Mouse (Mus musculus) gastrocnemius, postnatal 10 days (tissue): Measurements from ENCODE around the gene Kcng4. TPM values are rescaled to one million over a fixed set of nuclear protein-coding genes. Genes with fewer than 3 reads are reported as not detected.

Experiments used
- DNase-seq: peaks from one replicate; pipeline ENCODE4 v3.0.0; 2021; ENCODE audit warnings: mixed read lengths
- total RNA-seq, 2 experiments: library from RNA; stranded (reverse); gene quantifications; 2 replicates each; pipeline ENCODE4 v1.2.3; 2021

Kcng4 gene
- total RNA-seq, 2 experiments from 2014 or later: 0.45 to 0.82 TPM

DNA sequence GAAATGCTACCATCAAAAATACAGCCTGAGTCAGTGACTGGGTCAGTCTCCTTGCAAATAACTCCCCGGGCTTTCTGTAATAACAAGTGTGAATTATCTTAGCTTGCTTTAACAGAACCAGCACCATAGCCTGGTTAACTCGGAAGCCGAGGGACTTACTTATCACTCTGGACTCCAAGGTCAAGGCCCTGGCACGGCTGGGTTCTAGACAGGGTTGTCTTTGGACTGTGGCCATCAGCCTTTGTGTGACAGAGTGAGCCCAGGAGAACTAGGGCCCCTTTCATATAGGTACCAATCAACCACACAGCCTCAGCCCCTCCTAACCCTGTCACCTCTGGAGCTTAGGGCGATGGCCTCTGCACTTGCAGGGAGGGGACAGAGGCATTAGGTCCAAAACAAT lies 5.6 kb upstream of the Kcng4 start:
- no peak for DNase-seq

DNA sequence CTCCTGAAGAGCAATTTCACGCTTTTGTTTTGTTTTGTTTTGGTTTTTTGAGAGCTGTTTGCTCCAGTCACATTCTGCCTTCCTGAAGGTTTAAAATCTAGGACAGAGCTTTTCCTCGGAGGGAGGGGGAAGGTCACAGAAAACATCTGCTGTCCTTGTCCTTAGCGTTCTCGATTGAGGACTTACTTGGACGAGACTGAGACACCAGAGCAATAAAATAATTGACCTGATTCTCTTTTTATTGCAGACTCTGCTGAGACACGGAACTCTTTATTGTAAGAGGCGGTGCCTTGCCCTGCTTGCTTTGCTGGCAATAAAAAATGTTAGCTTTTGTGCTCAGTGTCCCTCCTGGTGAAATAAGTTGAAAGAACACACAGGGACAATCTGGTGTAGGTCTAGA lies 4.3 kb upstream of the Kcng4 start:
- DNase-seq: no peak

DNA sequence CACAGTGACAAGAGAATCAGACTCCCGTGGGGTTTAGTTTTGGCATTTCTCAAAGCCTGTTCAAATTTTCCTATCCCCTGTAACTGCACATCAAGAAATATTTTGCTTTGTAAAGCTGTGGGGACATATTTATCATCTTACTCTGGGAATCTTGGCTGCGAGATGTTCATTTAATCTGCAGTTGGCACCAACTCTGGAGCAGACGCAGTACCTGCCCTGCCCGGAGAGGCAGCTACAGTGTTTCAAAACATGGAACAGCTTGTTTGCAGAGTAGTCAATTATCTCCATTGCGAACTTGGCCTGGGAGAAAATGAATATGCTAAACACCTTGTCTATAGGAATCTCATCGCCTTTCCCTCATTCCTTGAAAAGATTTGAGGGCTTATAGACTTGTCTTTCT lies 2.8 kb upstream of the Kcng4 start:
- DNase-seq: no peak

DNA sequence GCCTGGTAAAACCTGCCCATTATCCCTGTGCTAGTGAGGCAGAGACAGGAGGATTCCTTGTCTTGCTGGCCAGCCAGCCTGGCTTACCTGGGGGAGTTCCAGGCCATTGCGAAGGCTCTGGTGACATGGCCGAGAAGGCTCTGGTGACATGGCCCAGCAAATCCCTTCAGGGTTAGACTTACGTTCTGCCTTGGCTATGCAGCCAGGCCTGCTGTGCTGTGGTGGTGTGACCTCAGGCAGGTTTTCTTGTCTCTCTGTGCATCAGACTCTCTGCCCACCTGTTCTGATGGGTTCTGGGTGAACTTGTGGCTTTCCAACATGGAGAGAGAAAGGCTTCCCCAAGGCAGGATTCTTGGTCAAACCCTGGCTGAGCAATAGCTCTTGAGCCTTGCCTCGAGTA lies 1.9 kb upstream of the Kcng4 start:
- no peak for DNase-seq

DNA sequence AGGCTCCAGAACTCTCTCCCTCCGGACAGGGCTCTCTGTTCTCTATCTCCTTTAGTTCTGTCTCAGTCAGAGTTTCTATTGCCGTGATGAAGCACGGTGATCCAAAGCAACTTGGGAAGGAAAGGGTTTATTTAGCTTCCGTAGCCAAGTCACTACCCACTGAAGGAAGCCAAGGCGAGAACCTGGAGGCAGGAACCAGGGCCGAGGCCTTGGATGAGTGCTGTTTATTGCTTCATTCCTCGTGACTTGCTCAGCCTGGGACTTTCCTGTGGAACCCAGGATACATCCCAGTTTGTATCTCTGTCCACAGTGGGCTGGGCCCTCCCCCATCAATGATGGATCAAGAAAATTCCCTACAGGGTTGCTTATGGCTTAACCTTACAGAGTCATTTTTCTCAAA lies 1.3 kb upstream of the Kcng4 start:
- no peak for DNase-seq

DNA sequence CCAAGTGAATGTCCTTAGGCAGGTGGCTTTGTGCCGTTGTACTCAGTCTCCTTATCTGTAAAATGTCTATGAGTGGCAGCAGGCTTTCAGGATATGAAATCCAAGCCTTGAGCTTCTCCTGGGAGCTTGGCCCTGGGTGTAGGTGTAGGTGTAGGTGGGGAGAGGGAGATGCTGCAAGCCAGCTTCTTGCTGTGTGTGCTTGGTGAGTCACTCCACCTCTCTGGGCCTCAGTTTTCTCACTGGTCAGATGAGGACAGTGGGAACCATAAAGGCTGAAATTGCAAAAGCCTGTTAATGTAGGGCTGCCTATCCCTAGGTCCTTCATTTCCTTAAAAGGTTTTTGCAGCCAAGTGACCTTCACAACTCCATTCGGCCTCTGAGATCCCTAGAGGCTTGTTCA lies 478 bp upstream of the Kcng4 start:
- no peak for DNase-seq

DNA sequence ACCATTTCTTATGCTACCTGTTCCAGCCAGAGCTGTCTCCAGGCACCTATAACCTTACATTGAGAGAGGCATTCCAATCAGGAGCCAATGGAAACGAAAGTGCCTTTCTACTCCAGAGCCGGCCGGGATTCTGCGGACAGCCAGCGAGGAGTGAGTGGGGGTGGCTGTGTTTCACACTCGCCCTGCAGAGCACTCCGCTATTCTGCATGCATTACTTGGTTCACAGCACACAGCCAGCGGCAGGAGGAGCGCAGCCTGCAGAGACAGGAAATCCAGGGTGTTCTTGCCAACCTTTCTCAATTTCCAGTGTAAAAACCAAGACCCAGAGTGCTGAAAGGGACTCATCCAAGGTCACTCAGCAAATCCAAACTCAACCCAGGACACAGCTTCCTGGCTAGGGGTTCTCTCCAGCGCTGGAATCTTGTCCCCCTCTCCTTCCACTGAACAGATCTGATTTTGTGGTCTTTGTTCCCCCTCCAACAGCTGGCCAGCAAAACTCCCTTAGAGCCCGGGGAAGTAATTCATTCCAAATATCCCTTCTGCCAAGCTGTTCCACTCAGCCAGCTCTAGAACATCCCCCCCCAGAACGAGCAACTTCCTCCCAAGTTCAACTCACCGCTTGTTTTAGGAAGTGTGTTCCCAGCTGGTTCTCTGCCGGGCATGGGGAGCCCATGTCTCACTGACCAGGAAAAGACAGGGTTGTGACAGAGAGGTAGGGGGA lies 704 bp downstream of the Kcng4 start:
- DNase-seq: no peak

DNA sequence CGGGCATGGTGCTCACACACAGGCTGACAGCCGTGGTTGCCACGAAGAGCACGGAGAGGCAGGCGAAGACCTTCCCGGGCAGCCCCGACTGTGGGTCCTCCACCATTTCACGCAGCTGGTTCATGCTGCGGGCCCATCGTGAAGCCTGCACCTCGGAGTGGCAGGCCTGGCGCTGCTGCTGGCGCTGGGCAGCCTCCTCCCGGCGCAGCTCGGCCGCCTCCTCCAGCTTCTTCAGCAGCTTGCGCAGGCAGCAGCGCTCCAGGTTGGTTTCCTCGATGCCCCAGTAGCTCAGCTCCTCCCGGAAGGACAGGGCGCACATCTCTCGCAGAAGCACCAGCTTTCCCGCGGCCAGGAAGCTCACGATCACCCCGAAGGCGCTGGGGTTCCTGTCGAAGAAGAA lies 2.6 kb downstream of the Kcng4 start:
- DNase-seq: no peak

DNA sequence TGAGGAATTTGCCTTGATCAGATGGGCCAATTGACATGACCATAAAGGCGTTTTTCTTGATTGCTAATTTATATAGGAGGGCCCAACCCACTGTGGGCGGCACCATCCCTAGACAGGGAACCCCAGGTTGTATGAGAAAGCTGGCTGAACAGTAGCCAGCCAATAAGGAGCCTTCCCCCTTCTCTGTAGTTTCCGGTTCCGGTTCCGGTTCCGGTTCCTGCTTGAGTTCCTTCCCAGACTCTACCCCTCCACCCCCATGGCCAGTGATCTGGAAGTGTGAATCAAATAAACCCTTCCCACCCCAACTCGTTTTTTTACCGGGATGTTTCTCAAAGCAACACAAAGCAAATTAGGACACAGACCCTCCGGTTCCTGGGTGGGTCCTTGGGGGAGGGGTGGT lies 3.2 kb downstream of the Kcng4 start:
- no peak for DNase-seq

DNA sequence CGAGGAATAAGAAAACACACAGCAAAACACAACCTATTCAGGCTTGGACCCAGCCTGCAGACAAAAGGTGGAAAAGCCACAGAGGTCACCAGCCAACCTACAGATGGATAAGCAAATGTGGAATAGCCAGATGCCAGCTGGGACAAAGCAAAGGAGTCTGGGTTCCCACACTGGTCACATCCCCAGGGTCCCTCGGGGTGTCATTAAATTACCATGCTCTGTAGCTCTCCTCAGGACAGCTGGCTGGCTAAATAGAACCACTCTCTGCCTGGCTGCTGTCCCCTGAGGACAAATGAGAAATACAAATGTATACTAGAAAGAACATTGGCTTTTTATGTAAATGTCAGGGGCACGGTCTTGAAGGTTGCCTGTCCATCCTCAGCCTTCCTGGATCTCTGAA lies 4.6 kb downstream of the Kcng4 start:
- no peak for DNase-seq

DNA sequence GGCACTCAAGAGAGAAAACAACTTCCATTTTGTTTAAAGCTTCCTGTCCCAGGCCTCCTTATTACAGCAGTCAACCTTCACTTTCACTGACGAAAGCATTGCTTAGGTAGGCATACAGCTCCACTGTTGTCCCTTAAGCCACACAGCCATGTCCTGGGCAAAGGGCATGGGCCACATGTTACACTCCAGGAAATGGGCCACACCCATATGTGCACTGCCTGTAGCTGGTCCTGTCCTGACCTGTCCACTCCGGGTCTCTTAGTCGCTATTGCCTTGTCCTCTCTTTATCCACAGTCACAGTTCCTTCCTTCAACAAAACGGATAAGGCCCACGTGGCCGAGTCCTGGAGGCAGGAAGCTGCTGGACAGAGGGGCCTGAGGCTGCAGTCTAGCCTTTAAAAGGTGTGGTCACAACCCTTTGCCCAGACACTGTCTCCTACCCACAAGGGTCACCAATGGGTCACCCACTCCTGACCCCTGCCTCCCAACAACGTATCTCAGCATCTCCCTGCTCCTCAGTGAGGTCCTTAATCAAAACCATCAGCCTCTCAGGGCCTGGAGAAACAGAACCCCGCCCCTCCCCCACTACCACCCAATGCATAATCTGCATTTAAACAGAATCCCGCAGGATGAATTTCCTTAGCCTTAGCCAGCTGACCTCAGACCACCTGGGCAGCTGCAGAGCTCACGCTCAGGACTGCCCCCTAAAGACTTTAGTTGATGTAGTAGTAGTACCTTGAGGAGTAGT lies 7.7 kb downstream of the Kcng4 start:
- DNase-seq: no peak

DNA sequence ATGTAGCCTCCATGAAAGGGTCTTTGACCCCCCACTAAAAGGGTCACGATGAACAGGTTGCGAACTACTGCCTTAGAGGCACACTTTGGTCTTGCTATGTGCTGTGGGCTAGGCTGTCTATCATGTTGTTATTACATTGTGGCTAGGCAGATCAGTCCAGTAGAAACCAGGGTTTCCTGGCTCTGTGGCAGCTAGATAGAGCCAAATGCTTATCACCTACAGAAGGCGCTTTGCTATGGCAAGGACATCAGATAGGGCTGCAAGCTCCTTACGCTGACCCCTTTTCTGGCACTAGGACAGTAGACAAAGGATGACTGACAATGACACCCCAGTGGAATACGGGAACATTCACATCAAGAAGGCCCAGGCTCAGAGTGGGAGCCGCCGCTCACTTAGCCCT lies 8.3 kb downstream of the Kcng4 start:
- DNase-seq: no peak

DNA sequence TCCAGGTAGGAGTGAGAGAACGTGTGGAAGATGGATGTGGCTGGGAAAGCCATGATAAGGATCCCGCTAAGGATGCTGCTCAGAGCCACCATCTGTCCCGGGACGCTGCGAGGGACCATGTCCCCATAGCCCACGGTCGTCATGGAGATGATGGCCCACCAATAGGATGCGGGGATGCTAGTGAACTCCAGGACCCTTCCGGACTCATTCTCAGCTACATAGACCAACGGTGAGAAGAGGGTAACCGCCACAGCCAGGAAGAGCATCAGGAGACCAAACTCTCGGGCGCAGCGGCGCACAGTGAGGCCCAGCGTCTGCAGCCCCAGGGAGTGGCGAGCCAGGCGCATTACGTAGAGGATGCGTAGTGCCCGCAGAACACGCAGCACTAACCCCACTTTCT lies 9.7 kb downstream of the Kcng4 start:
- DNase-seq: no peak

DNA sequence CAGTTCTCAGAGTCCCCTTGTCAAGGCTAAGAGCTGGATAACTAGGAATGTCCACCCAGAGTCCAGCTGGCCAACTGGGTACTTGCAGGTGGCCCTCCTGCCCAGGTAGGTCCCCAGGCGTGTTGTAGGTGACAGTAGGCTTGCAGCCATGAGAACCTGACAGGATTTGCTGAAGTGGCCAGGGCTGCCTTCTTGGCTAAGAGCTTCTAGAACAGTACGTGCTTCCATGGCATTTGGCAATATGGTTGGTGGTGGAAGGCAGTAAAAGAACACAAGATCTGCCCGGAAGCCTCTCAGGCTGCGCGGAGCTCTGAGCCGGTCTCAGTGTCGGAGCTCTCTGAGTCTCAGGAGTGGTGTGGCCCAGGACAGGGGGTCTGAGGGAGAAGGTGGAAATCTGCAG lies 10.6 kb downstream of the Kcng4 start:
- no peak for DNase-seq

DNA sequence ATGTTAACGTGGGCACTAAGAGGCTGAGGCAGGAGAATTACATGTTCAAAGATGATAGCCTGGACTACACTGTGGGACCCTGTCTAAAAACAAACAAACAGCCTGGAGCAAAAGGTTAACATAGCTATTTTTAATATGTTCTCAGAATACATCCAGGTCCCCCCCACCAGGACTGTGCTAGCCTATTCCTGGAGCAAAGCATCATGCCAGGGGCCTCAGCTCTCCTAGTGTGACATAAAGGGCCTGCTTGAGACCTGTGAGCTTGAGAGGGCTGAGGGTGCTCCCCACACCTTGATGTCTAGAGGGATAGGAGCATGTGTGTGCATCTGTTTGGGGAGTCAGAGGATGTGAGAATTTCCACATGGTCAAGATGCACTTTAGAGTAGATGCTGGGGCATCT lies 11.7 kb downstream of the Kcng4 start:
- DNase-seq: no peak

DNA sequence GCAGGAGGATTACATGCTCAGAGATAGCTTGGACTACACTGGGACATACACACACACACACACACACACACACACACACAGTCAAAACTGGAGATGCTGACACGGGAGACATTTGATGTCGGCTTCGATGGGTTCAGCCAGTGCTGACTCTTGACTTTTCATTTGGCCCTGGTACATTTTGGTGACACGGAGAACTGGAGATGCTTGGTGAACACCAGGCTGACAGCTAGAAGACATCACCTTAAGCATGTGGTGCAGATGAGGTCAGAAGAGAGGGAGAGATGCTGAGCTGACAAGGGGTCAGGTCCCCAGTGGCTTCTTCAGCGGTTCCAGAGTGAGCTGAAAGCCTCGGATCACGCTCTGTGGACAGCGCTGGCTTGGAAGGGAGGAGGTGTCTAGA lies 12.4 kb downstream of the Kcng4 start:
- DNase-seq: no peak

DNA sequence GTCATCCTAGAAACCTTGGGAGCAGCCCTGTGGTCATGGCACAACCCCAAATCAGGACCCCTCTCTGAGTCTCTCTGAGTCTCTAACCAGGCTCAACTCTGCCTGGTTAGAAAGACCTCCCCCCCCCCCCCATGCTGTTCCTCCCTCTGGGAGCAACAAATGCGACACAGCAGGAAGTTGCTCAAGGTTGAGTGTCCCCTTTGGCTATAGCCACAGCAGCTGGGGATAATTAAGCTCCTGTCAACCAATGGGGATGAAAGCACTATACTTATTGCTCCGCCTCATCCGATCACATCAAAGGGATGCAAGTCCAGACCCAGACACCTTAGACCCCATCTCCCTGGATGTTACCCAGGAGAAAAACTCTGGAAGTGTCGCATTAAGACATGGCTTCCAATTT lies 12.9 kb downstream of the Kcng4 start:
- DNase-seq: no peak

DNA sequence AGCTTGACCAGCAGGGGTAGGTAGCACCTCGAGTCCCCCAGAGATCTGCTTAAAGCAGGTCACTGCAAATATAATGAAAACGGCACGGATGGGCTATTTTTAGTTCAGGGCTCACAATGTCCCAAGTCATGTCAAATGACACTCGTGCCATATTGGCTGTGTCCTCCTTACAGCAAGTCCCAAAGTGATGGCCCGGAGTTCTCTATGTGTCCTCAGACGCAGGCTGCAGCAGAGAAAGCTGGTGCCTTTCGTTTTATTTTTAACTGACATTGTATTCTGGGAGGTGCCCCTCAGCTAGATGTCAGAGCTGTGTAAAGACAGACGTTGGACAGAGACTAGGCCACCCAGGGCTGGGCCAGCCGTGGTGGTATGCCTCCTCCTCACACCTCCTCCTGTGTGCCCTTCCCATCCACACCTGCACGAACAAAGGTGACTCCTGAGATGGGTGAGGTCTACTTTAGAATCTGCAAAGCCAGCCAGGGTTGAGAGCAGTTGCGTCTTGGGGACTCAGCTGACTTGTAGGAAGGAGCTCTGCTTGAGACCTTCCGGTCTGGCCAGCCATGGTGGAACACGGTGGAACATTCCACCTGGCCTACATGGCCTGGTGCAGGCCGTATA lies 14.5 kb downstream of the Kcng4 start:
- no peak for DNase-seq

DNA sequence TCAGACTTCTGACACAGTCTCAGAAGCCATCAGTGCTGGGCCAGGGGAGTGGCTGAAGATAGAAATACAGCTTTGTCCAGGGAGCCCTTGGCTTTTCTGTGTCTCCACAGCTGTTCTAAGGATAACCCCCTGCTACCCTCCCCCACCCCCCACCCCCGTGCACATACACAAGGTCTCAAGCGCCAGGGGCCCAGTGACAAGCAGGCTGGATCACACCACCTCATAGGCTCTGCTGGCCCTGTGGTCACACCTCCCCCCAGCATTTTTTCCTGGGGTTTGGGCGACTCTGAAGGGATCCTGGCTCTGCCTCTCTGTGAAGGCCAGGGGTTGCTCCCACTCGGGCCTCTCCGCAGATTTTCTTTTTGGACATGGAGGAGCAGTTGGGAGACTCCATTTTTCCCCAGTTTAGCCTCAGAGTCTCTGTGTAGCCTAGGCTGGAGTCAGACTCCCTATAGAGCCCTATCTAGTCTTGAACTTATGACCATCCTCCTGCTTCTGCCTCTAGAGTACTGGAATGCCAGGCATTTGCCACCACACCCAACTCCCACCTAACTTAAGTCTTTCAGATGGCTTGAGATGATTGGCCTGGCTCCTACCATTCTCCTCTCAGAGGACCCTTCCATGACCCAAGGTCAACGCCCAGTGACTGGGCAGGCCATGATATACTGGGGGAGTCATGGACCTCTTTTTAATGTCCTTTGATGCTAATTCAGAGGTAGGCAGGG lies 15.2 kb downstream of the Kcng4 start:
- DNase-seq: no peak

DNA sequence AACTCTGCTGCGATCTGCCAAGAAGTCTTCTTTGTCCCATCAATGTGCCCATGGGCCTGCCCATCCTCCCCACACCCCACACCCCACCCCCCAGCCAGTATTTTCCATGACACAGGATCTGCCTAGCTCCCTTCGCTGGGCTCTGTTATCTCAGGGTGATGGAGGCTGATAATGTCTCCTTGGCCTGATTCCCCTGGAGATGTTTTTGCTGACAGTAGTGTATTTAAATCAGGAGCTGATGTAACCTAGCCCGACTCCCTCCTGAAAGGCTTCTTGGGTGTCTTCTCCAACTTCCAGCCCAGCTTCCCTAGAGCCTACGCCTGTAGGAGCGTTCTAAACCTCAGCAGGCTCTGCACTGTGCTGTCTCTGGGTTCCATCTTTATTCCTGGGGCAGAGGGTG lies 16.6 kb downstream of the Kcng4 start:
- no peak for DNase-seq

DNA sequence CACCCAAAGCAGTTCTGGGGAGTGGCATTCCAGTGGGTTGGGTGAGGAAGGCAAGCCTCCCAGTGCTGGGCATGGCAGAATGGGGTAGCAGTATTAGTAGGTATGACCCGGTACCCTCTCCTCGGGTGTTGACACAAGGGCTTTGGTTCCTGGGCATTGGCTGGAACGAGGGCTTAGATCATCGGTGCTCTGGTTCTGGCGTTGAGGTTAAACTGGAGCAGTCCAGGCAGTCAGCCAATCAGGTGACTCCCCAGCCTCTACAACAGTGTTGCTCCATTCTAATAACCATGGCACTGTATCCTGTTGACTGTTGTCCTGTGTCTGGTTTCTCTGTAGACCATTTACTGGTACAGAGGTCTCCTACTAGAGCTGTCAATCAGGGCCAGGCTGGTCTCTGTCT lies 17.9 kb downstream of the Kcng4 start:
- no peak for DNase-seq

DNA sequence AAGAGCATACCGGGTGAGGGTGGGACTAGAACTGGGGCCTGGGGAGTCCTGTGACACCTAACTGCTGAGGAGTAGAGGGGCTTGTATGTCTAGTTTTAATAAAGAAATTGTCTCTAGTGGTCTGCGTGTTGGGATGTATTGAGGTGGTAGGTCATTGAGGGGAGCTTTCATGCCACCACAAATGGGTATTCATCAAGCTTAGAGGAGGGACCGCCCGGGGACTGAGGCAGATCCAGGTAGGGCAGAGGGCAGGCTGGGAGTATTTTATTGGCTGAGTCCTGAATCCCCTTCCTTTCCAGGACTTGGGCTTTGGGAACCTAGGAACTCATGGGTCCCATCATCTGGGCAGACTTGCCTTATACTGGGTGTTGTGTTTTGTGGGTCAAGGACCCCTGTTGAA lies 18.7 kb downstream of the Kcng4 start:
- DNase-seq: no peak

DNA sequence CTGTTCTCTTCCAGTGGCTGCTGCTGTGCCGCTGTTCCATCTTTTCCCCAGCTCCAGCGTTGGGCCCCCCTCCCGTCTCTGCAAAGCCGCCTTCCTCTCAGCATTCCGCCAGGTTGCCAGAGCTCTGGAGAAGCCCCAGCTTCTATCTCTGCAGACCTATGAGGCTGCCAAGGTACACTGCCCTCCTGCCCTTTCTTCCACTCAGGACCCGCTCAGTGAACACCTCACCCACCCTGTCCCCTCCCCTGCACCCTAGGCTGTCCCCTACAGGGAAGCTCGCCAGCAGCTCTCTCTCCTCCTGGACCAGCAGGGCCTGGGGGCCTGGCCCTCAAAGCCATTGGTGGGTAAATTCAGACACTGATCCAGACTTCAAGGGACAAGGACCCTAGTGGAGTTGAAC lies 19.1 kb downstream of the Kcng4 start:
- DNase-seq: no peak
